Mouse (Mus musculus): ENCODE measurements around the gene Rnf4. TPM values are rescaled to one million over a fixed set of nuclear protein-coding genes. Genes with fewer than 3 reads are reported as not detected.

Gene Rnf4
- total and polyA plus RNA-seq, 3 experiments = 150 to 184 TPM; not detected in 1

GRCm38 (mm10) chr5:34309016-34309415 lies 27.1 kb upstream of the Rnf4 start:
- no peak for TF ChIP-seq TAL1 (IDR thresholded peaks at IDR 0.05; ENCODE audit: low read length)
- TF ChIP-seq E2F4 (IDR thresholded peaks at IDR 0.05; ENCODE audit: borderline replicate concordance, low read depth, low read length) = no peak
- no peak for TF ChIP-seq BHLHE40 (IDR thresholded peaks at IDR 0.05; ENCODE audit: borderline replicate concordance, low read depth, low read length)
- TF ChIP-seq MAFK (IDR thresholded peaks at IDR 0.05; ENCODE audit: borderline replicate concordance, low read depth, low read length) = no peak
- TF ChIP-seq POLR2AphosphoS5 (IDR thresholded peaks at IDR 0.05; ENCODE audit: borderline replicate concordance, low read depth, low read length) = no peak
- TF ChIP-seq SIN3A (IDR thresholded peaks at IDR 0.05; ENCODE audit: low read length) = no peak
- TF ChIP-seq TCF12 (IDR thresholded peaks at IDR 0.05; ENCODE audit: low read depth, low read length) = no peak
- TF ChIP-seq ZKSCAN1 (IDR thresholded peaks at IDR 0.05; ENCODE audit: low read depth, low read length) = no peak
- no peak for TF ChIP-seq CTCF (IDR thresholded peaks at IDR 0.05 in 2 of 3, conservative IDR thresholded peaks at IDR 0.05 in 1 of 3; ENCODE audit: control insufficient read depth in 1 of 3, insufficient read depth in 1 of 3, low read depth in 2 of 3, low read length in 3 of 3, poor library complexity in 1 of 3, severe bottlenecking in 1 of 3)
- TF ChIP-seq SMC3 (IDR thresholded peaks at IDR 0.05; ENCODE audit: low read depth, low read length) = no peak
- TF ChIP-seq USF2 (IDR thresholded peaks at IDR 0.05; ENCODE audit: borderline replicate concordance in 1 of 2, insufficient read depth in 1 of 2, low read depth in 1 of 2, low read length in 2 of 2) = no peak
- no peak for TF ChIP-seq MAX (IDR thresholded peaks at IDR 0.05; ENCODE audit: low read length)
- DNase-seq (ENCODE audit: low read depth, low spot score) = no peak
- Histone ChIP-seq H3K4me3 (ENCODE audit: control insufficient read depth in 1 of 2, insufficient read depth in 1 of 2, low read depth in 2 of 2, low read length in 2 of 2) (no peak overlapping the region), H3K36me3 (ENCODE audit: control insufficient read depth in 1 of 2, insufficient read depth in 2 of 2, low read length in 2 of 2) (no peaks in the 10 kb centered on the region), H3K79me2 (ENCODE audit: control insufficient read depth, insufficient read depth, low read length, poor library complexity) (no peaks in the 10 kb centered on the region), H3K4me1 (ENCODE audit: control insufficient read depth in 1 of 2, insufficient read depth in 2 of 2, low read length in 2 of 2) (no peaks in the 10 kb centered on the region), H3K9ac (ENCODE audit: control insufficient read depth, low read depth, low read length, poor library complexity, severe bottlenecking) (no peak overlapping the region), H3K27me3 (ENCODE audit: control insufficient read depth in 1 of 2, insufficient read depth in 2 of 2, low read length in 2 of 2) (peaks cover 11 to 33% of the 10 kb centered on the region in 2 experiments), H3K9me3 (replicated peaks; ENCODE audit: insufficient read depth, low read length) (no peaks in the 10 kb centered on the region), H3K27ac (ENCODE audit: control insufficient read depth, low read depth, low read length) (no peak overlapping the region)

GRCm38 (mm10) chr5:34319491-34320034 lies 16.5 kb upstream of the Rnf4 start:
- TF ChIP-seq UBTF (IDR thresholded peaks at IDR 0.05; ENCODE audit: borderline replicate concordance, insufficient read depth, low read depth, low read length) (no peak), MXI1 (IDR thresholded peaks at IDR 0.05; ENCODE audit: low read depth, low read length) (no peak), SIN3A (IDR thresholded peaks at IDR 0.05; ENCODE audit: low read length) (no peak), ZMIZ1 (IDR thresholded peaks at IDR 0.05; ENCODE audit: low read depth, low read length) (no peak), MYB (IDR thresholded peaks at IDR 0.05; ENCODE audit: low read depth, low read length) (no peak), CTCF (IDR thresholded peaks at IDR 0.05 in 2 of 3, conservative IDR thresholded peaks at IDR 0.05 in 1 of 3; ENCODE audit: control insufficient read depth in 1 of 3, insufficient read depth in 1 of 3, low read depth in 2 of 3, low read length in 3 of 3, poor library complexity in 1 of 3, severe bottlenecking in 1 of 3) (no peak), POLR2AphosphoS2 (IDR thresholded peaks at IDR 0.05; ENCODE audit: low read length) (no peak), TAL1 (IDR thresholded peaks at IDR 0.05; ENCODE audit: low read length) (no peak), ZKSCAN1 (IDR thresholded peaks at IDR 0.05; ENCODE audit: low read depth, low read length) (no peak), ZC3H11A (IDR thresholded peaks at IDR 0.05; ENCODE audit: low read depth, low read length) (no peak), CHD1 (IDR thresholded peaks at IDR 0.05; ENCODE audit: low read depth, low read length) (no peak), NRF1 (IDR thresholded peaks at IDR 0.05; ENCODE audit: insufficient read depth, low read depth, low read length, poor library complexity, severe bottlenecking) (no peak), ELF1 (IDR thresholded peaks at IDR 0.05; ENCODE audit: low read depth, low read length) (no peak)
- Histone ChIP-seq H3K4me1 (ENCODE audit: control insufficient read depth in 1 of 2, insufficient read depth in 2 of 2, low read length in 2 of 2) (no peaks in the 10 kb centered on the region), H3K36me3 (ENCODE audit: control insufficient read depth in 1 of 2, insufficient read depth in 2 of 2, low read length in 2 of 2) (no peaks in the 10 kb centered on the region), H3K9me3 (replicated peaks; ENCODE audit: insufficient read depth, low read length) (no peaks in the 10 kb centered on the region), H3K27ac (ENCODE audit: control insufficient read depth, low read depth, low read length) (no peak overlapping the region), H3K27me3 (ENCODE audit: control insufficient read depth in 1 of 2, insufficient read depth in 2 of 2, low read length in 2 of 2) (peaks cover 5 to 8% of the 10 kb centered on the region in 2 experiments; a peak in 3 of 4 replicates), H3K79me2 (ENCODE audit: control insufficient read depth, insufficient read depth, low read length, poor library complexity) (no peaks in the 10 kb centered on the region), H3K4me3 (ENCODE audit: control insufficient read depth in 1 of 2, insufficient read depth in 1 of 2, low read depth in 2 of 2, low read length in 2 of 2) (no peak overlapping the region), H3K9ac (ENCODE audit: control insufficient read depth, low read depth, low read length, poor library complexity, severe bottlenecking) (no peak overlapping the region)
- DNase-seq (ENCODE audit: low read depth, low spot score) = no peak
